Mouse (Mus musculus) midbrain, embryonic 11.5 days (tissue): ENCODE measurements around the gene Ano2. TPM values are rescaled to one million over a fixed set of nuclear protein-coding genes. Genes with fewer than 3 reads are reported as not detected.

ENCODE experiments used
- ATAC-seq: fragments of 200-750 bp; cut with Nextera tagmentation; 2 replicates; pipeline ENCODE4 v1.8.0; 2017; ENCODE audit warnings: moderate TSS enrichment, moderate library complexity; ENCODE audit not compliant: low FRiP score
- DNase-seq: peaks from one replicate; pipeline ENCODE4 v3.0.0; 2015; ENCODE audit warnings: low spot score; ENCODE audit errors: missing footprints
- H3K27ac ChIP-seq: fragments of 300-500 bp; sonication (generic); 2 replicates; pipeline ENCODE4 v1.5.1; 2014; ENCODE audit warnings: low read depth, low read length
- H3K27me3 ChIP-seq: fragments of 300-500 bp; sonication (generic); 2 replicates; pipeline ENCODE4 v1.6.1; 2014; ENCODE audit warnings: mild to moderate bottlenecking, low read length, moderate library complexity, mixed read lengths; ENCODE audit not compliant: control insufficient read depth, insufficient read depth
- H3K36me3 ChIP-seq: fragments of 300-500 bp; sonication (generic); 2 replicates; pipeline ENCODE4 v1.6.1; 2014; ENCODE audit warnings: mild to moderate bottlenecking, low read length, moderate library complexity, mixed read lengths; ENCODE audit not compliant: control insufficient read depth, insufficient read depth
- H3K4me1 ChIP-seq: fragments of 300-500 bp; sonication (generic); 2 replicates; pipeline ENCODE4 v1.6.1; 2014; ENCODE audit warnings: low read length; ENCODE audit not compliant: control insufficient read depth, insufficient read depth
- H3K4me2 ChIP-seq: fragments of 300-500 bp; sonication (generic); 2 replicates; pipeline ENCODE4 v1.6.1; 2014; ENCODE audit warnings: mild to moderate bottlenecking, moderate library complexity
- H3K4me3 ChIP-seq: fragments of 300-500 bp; sonication (generic); 2 replicates; pipeline ENCODE4 v1.5.1; 2014; ENCODE audit warnings: low read depth, low read length
- H3K9ac ChIP-seq: fragments of 300-500 bp; sonication (generic); 2 replicates; pipeline ENCODE4 v1.6.1; 2014; ENCODE audit warnings: low read length
- H3K9me3 ChIP-seq: fragments of 300-500 bp; sonication (generic); 2 replicates; pipeline ENCODE4 v1.6.1; 2016; ENCODE audit warnings: low read length; ENCODE audit not compliant: control insufficient read depth
- WGBS: fragments of 180-500 bp; shearing (Covaris S2); extraction: QIAGEN DNeasy Blood & Tissue Kit; methylation state at CpG from one replicate; pipeline ENCODE4 v1.1.7; 2014; 5-methylcytosine and 5-hydroxymethylcytosine counted together
- polyA plus RNA-seq: library from polyadenylated mRNA; unstranded; fragments of >200 nt; fragmentation: Nextera tagmentation; extraction: Ambion mirVana; gene quantifications from 2 replicates; pipeline ENCODE4 v1.2.1, GENCODE M21; 2014

The Ano2 gene
- polyA plus RNA-seq, 1 experiment from 2014 or later = 0.31 TPM

- H3K4me1 ChIP-seq = no peaks in the 10 kb centered on the region
- 75% methylated on average over 6 of the region's 6 CpGs for WGBS
- ATAC-seq = no peak
These were observed 39.3 kb downstream of the Ano2 start for GRCm38 (mm10) chr6:125729471-125729870.

GRCm38 (mm10) chr6:125729986-125730535 is 39.8 kb downstream of the Ano2 start:
- Histone ChIP-seq H3K36me3 (no peaks in the 10 kb centered on the region), H3K9ac (no peak overlapping the region), H3K27ac (no peak overlapping the region), H3K9me3 (no peaks in the 10 kb centered on the region), H3K4me1 (no peaks in the 10 kb centered on the region), H3K27me3 (no peaks in the 10 kb centered on the region), H3K4me2 (no peak overlapping the region), H3K4me3 (no peak overlapping the region)
- DNase-seq = peak; percentile 72
- WGBS = 76% methylated on average over 11 of the region's 11 CpGs
- ATAC-seq = no peak

More at GRCm38 (mm10) chr6:125729471-125729870, 39.3 kb downstream of the Ano2 start:
- no peak overlapping the region for H3K4me3 ChIP-seq
- DNase-seq = no peak
- H3K9ac ChIP-seq = no peak overlapping the region
- no peak overlapping the region for H3K4me2 ChIP-seq
- no peak overlapping the region for H3K27ac ChIP-seq
- H3K27me3 ChIP-seq = no peaks in the 10 kb centered on the region
- no peaks in the 10 kb centered on the region for H3K36me3 ChIP-seq
- no peaks in the 10 kb centered on the region for H3K9me3 ChIP-seq

GRCm38 (mm10) chr6:125737511-125738285 is 47.5 kb downstream of the Ano2 start:
- Histone ChIP-seq H3K4me3 (no peak overlapping the region), H3K4me2 (no peak overlapping the region), H3K36me3 (no peaks in the 10 kb centered on the region), H3K4me1 (no peaks in the 10 kb centered on the region), H3K9ac (no peak overlapping the region), H3K27ac (no peak overlapping the region), H3K27me3 (no peaks in the 10 kb centered on the region), H3K9me3 (no peaks in the 10 kb centered on the region)
- no peak for ATAC-seq
- peak; percentile 78 for DNase-seq
- 53% methylated on average over 11 of the region's 11 CpGs for WGBS

GRCm38 (mm10) chr6:125743203-125744100 is 53.2 kb downstream of the Ano2 start:
- H3K9me3 ChIP-seq = no peaks in the 10 kb centered on the region
- H3K4me2 ChIP-seq = no peak overlapping the region
- H3K9ac ChIP-seq = no peak overlapping the region
- no peaks in the 10 kb centered on the region for H3K4me1 ChIP-seq
- H3K4me3 ChIP-seq = no peak overlapping the region
- DNase-seq = peak; percentile 62
- no peaks in the 10 kb centered on the region for H3K36me3 ChIP-seq
- H3K27me3 ChIP-seq = no peaks in the 10 kb centered on the region
- ATAC-seq = no peak
- 92% methylated on average over 10 of the region's 10 CpGs for WGBS
- H3K27ac ChIP-seq = no peak overlapping the region

- ATAC-seq = no peak
- no peak overlapping the region for H3K9ac ChIP-seq
- WGBS = 81% methylated on average over 10 of the region's 10 CpGs
These were observed 57.2 kb downstream of the Ano2 start for GRCm38 (mm10) chr6:125747322-125747930.

GRCm38 (mm10) chr6:125748646-125749045 is 58.4 kb downstream of the Ano2 start:
- Histone ChIP-seq H3K36me3 (no peaks in the 10 kb centered on the region), H3K27me3 (no peaks in the 10 kb centered on the region), H3K4me3 (no peak overlapping the region), H3K9me3 (no peaks in the 10 kb centered on the region), H3K4me1 (0 out of 2 replicates have a peak, but pooled peaks cover 2% of the 10 kb centered on the region), H3K27ac (no peak overlapping the region), H3K4me2 (no peak overlapping the region), H3K9ac (no peak overlapping the region)
- peak; percentile 79 for DNase-seq
- ATAC-seq = no peak
- WGBS = 75% methylated on average over 3 of the region's 3 CpGs

More at GRCm38 (mm10) chr6:125747322-125747930, 57.2 kb downstream of the Ano2 start:
- 0 out of 2 replicates have a peak, but pooled peaks cover 2% of the 10 kb centered on the region for H3K4me1 ChIP-seq
- no peak overlapping the region for H3K4me3 ChIP-seq
- no peaks in the 10 kb centered on the region for H3K36me3 ChIP-seq
- DNase-seq = peak; percentile 82
- no peak overlapping the region for H3K27ac ChIP-seq
- no peaks in the 10 kb centered on the region for H3K27me3 ChIP-seq
- H3K9me3 ChIP-seq = no peaks in the 10 kb centered on the region
- H3K4me2 ChIP-seq = no peak overlapping the region

- H3K27ac ChIP-seq = no peak overlapping the region
- H3K9ac ChIP-seq = no peak overlapping the region
- no peaks in the 10 kb centered on the region for H3K27me3 ChIP-seq
- ATAC-seq (no peak), DNase-seq (no peak)
- H3K9me3 ChIP-seq = no peaks in the 10 kb centered on the region
- no peak overlapping the region for H3K4me3 ChIP-seq
- no peaks in the 10 kb centered on the region for H3K36me3 ChIP-seq
- 78% methylated on average over 11 of the region's 11 CpGs for whole genome bisulfite sequencing
- no peaks in the 10 kb centered on the region for H3K4me1 ChIP-seq
- H3K4me2 ChIP-seq = no peak overlapping the region
These were observed 72.8 kb downstream of the Ano2 start for GRCm38 (mm10) chr6:125762851-125763519.

- no peak overlapping the region for H3K4me2 ChIP-seq
- no peak overlapping the region for H3K9ac ChIP-seq
- no peak for DNase-seq
- H3K27me3 ChIP-seq = no peaks in the 10 kb centered on the region
- no peak overlapping the region for H3K27ac ChIP-seq
- H3K4me3 ChIP-seq = no peak overlapping the region
- H3K36me3 ChIP-seq = no peaks in the 10 kb centered on the region
- no peak for ATAC-seq
- no peaks in the 10 kb centered on the region for H3K4me1 ChIP-seq
- 68% methylated on average over 5 of the region's 5 CpGs for WGBS
- H3K9me3 ChIP-seq = no peaks in the 10 kb centered on the region
These were observed 83.0 kb downstream of the Ano2 start for GRCm38 (mm10) chr6:125773256-125773655.
